Mouse (Mus musculus) heart, embryonic 10.5 days (tissue): ENCODE data around the gene Dscaml1. TPM values are rescaled to one million over a fixed set of nuclear protein-coding genes. Genes with fewer than 3 reads are reported as not detected.

Experiments used
- DNase-seq: peaks from one replicate; pipeline ENCODE4 v3.0.0-alpha.2; 2017; ENCODE audit warnings: low spot score
- H3K27ac ChIP-seq: fragments of 300-500 bp; sonication (generic); 2 replicates; pipeline ENCODE4 v1.5.1; 2016; ENCODE audit warnings: mild to moderate bottlenecking
- H3K27me3 ChIP-seq: fragments of 300-500 bp; sonication (generic); 2 replicates; pipeline ENCODE4 v1.6.1; 2016; ENCODE audit warnings: mild to moderate bottlenecking; ENCODE audit not compliant: poor library complexity, insufficient read depth, severe bottlenecking
- H3K36me3 ChIP-seq: fragments of 300-500 bp; sonication (generic); 2 replicates; pipeline ENCODE4 v1.6.1; 2016; ENCODE audit warnings: mild to moderate bottlenecking, moderate library complexity
- H3K4me1 ChIP-seq: fragments of 300-500 bp; sonication (generic); 2 replicates; pipeline ENCODE4 v1.6.1; 2016; ENCODE audit warnings: mild to moderate bottlenecking
- H3K4me3 ChIP-seq: fragments of 300-500 bp; sonication (generic); 2 replicates; pipeline ENCODE4 v1.5.1; 2016; ENCODE audit warnings: mild to moderate bottlenecking, moderate library complexity
- H3K9me3 ChIP-seq: fragments of 300-500 bp; sonication (generic); 2 replicates; pipeline ENCODE4 v1.6.1; 2016; ENCODE audit warnings: mild to moderate bottlenecking, moderate library complexity
- WGBS: fragments of 180-500 bp; shearing (Covaris S2); methylation state at CpG from one replicate; pipeline ENCODE4 v1.1.7; 2016; 5-methylcytosine and 5-hydroxymethylcytosine counted together
- polyA plus RNA-seq: library from polyadenylated mRNA; unstranded; fragments of >200 nt; fragmentation: Nextera tagmentation; extraction: Ambion mirVana; gene quantifications from 2 replicates; pipeline ENCODE4 v1.2.1, GENCODE M21; 2016

Gene Dscaml1
- polyA plus RNA-seq, 1 experiment from 2014 or later = 0.14 TPM

GRCm38 (mm10) chr9:45546024-45546638 is 119.7 kb downstream of the Dscaml1 start:
- no peaks in the 10 kb centered on the region for H3K9me3 ChIP-seq
- H3K4me1 ChIP-seq = peaks cover 6% of the 10 kb centered on the region
- H3K27ac ChIP-seq = no peak overlapping the region
- H3K36me3 ChIP-seq = no peaks in the 10 kb centered on the region
- WGBS = 52% methylated on average over 13 of the region's 13 CpGs
- H3K27me3 ChIP-seq = peaks cover 18% of the 10 kb centered on the region
- H3K4me3 ChIP-seq = no peak overlapping the region
- DNase-seq = no peak

DNA sequence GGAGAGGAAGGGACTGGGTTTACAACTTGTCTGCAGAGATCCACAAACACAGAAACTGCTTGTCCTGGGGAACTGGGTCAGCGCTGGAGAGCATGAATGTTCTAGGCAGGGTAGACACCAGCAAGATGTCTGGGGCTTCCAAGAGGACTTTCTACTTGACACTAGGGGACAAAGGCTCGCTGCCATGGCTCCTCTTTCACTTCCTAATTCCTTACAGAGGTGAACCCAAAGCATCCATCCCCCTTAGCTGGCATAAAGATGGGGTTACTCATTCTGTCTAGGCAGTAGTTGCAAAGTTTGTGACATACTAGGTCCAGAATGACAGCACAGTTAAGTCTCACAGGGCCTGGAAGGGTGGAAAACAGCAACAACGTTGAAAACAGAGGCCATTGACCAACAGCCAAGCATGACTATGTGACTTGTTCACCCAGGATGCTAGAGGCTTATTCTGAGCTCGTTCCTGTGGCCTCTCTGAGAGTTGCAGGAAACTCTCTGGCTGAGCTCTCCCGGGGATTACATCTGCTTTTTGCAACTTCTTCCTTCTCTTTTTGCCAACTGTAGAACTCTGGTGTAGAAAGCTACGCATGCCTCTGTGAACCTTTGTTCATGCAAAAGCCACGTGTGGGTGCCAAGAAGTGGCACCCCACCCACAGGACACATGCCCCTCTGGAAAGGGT is 120.6 kb downstream of the Dscaml1 start:
- peaks cover 18% of the 10 kb centered on the region for H3K27me3 ChIP-seq
- H3K36me3 ChIP-seq = no peaks in the 10 kb centered on the region
- no peaks in the 10 kb centered on the region for H3K9me3 ChIP-seq
- H3K4me1 ChIP-seq = peaks cover 6% of the 10 kb centered on the region
- 83% methylated on average over 7 of the region's 7 CpGs for WGBS
- no peak for DNase-seq
- H3K27ac ChIP-seq = no peak overlapping the region
- no peak overlapping the region for H3K4me3 ChIP-seq

DNA sequence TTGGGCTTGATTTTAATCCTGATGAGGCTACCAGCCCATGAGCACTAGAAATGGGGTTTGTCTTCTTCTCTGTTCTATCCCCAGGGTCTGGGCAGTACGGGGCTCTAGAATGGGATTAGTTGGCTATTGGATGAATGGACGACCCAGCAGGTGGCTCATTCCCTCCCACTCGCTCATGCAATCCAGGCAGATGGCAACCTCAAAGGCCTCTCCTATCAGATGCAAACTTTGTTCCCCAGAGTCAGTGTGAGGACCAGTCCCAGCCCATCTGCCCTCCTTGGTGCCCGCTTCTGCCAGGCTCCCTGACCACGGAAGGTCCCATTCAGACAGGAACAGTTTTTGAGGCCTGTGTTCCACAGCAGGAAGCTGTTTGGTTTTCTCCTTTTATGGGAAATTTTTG is 123.4 kb downstream of the Dscaml1 start:
- no peaks in the 10 kb centered on the region for H3K9me3 ChIP-seq
- no peak overlapping the region for H3K27ac ChIP-seq
- H3K27me3 ChIP-seq = peaks cover 18% of the 10 kb centered on the region
- no peaks in the 10 kb centered on the region for H3K36me3 ChIP-seq
- H3K4me1 ChIP-seq = peaks cover 8% of the 10 kb centered on the region
- no peak overlapping the region for H3K4me3 ChIP-seq
- whole genome bisulfite sequencing = 41% methylated on average over 5 of the region's 5 CpGs
- no peak for DNase-seq

DNA sequence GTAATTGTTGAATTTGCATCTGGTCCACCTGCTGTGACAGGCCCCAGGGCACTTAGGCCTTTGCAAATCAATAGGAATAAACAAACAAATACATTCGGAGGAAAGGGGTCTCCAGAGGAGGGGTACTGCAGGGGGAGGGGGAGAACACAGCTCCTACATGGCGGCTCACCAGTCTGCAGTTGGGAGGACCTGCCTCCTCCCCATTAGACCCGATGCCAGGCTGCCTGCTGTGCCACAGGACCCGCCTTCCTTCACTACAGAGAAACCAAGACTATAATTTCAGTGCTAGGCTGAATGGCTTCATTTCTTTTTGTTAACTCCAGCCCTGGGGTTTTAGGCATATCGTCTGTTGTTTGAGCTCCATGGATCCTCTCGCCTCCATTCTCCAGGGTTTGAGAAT is 123.8 kb downstream of the Dscaml1 start:
- Histone ChIP-seq H3K36me3 (no peaks in the 10 kb centered on the region), H3K27ac (no peak overlapping the region), H3K9me3 (no peaks in the 10 kb centered on the region), H3K27me3 (peaks cover 18% of the 10 kb centered on the region), H3K4me3 (no peak overlapping the region), H3K4me1 (peaks cover 12% of the 10 kb centered on the region)
- 48% methylated on average over 6 of the region's 6 CpGs for WGBS
- DNase-seq = no peak

- no peaks in the 10 kb centered on the region for H3K9me3 ChIP-seq
- no peak for DNase-seq
- H3K27ac ChIP-seq = no peak overlapping the region
- peaks cover 16% of the 10 kb centered on the region for H3K4me1 ChIP-seq
- H3K27me3 ChIP-seq = peaks cover 18% of the 10 kb centered on the region
- no peak overlapping the region for H3K4me3 ChIP-seq
- WGBS = 71% methylated on average over 4 of the region's 4 CpGs
- H3K36me3 ChIP-seq = no peaks in the 10 kb centered on the region
Measured at GRCm38 (mm10) chr9:45550662-45551061, 124.2 kb downstream of the Dscaml1 start.

- no peaks in the 10 kb centered on the region for H3K36me3 ChIP-seq
- H3K4me1 ChIP-seq = peaks cover 14% of the 10 kb centered on the region
- 0 out of 2 replicates have a peak overlapping the region, but pooled peaks have one; percentile 12 for H3K4me3 ChIP-seq
- 34% methylated on average over 17 of the region's 17 CpGs for WGBS
- 0 out of 2 replicates have a peak overlapping the region, but pooled peaks have one; percentile 36 for H3K27ac ChIP-seq
- no peaks in the 10 kb centered on the region for H3K9me3 ChIP-seq
- DNase-seq = no peak
- peaks cover 6% of the 10 kb centered on the region for H3K27me3 ChIP-seq
Measured at GRCm38 (mm10) chr9:45555036-45555826, 128.8 kb downstream of the Dscaml1 start.

GRCm38 (mm10) chr9:45556882-45557281 is 130.5 kb downstream of the Dscaml1 start:
- Histone ChIP-seq H3K9me3 (no peaks in the 10 kb centered on the region), H3K27me3 (no peaks in the 10 kb centered on the region), H3K4me1 (peaks cover 14% of the 10 kb centered on the region), H3K36me3 (no peaks in the 10 kb centered on the region), H3K27ac (no peak overlapping the region), H3K4me3 (no peak overlapping the region)
- DNase-seq = no peak
- 87% methylated on average over 3 of the region's 3 CpGs for WGBS

DNA sequence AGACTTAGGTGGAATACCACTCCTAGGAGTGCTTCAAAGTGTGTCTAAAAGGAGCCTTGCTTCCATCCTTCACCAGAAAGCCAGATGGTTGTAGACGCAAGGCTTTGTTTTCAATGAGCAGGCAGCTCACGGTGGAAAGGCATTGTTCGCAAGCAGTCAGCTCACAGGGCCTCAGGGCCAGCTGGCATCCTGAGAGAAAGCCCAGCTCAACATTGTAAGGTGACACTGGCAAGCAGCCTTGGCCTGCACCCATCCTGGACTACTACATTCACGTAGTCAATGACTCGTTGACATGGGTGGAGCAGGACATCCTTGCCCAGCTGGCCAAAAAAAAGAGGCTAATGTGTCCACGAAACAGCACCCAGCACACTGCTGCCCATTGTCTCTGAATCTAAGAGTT is 134.6 kb downstream of the Dscaml1 start:
- 80% methylated on average over 6 of the region's 6 CpGs for WGBS
- no peak for DNase-seq

DNA sequence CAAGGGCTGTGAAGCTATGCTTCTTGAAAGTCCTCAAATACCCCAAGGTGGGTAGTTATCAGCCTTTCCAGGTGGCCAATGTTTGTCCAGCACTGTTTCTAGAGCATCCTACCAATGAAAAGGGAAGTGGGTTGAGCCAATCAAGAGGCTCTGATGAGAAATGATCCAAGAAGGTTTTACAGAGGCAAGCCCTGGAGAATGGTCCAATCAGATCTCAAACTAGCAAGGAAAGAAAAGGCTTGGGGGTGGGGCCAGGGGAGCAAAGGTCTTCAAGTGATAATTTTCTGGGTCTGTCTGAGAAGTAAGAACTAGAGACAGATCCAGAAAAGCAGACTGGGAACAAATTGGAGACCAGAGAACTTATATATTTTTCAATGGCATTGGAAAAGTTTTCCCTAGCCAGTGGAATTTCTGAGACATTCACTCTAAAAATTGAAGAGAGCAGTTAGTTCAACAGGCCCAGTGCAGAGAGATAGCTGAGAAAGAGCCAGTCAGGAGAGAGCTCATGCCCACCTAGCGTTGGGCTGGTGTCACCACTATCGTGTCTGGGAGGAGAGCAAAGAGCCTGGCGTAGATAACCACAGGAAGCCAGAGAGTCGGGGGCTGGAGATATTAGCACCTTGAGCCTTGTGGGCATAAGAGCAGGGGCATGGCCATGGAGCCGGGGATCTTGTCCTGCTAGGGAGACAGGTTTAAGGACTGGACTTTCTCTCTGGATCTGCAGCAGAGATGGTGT is 140.6 kb downstream of the Dscaml1 start:
- H3K9me3 ChIP-seq = no peaks in the 10 kb centered on the region
- DNase-seq = no peak
- peaks cover 9% of the 10 kb centered on the region; the same call in 1 of the 2 replicates for H3K27me3 ChIP-seq
- no peaks in the 10 kb centered on the region for H3K36me3 ChIP-seq
- WGBS = 56% methylated on average over 5 of the region's 5 CpGs
- H3K4me3 ChIP-seq = no peak overlapping the region
- no peak overlapping the region for H3K27ac ChIP-seq
- no peaks in the 10 kb centered on the region for H3K4me1 ChIP-seq

More for the DNA sequence above, 134.6 kb downstream of the Dscaml1 start:
- Histone ChIP-seq H3K27me3 (no peaks in the 10 kb centered on the region), H3K36me3 (no peaks in the 10 kb centered on the region), H3K4me1 (peaks cover under 1% of the 10 kb centered on the region; the same call in 1 of the 2 replicates), H3K9me3 (no peaks in the 10 kb centered on the region), H3K4me3 (no peak overlapping the region), H3K27ac (no peak overlapping the region)

DNA sequence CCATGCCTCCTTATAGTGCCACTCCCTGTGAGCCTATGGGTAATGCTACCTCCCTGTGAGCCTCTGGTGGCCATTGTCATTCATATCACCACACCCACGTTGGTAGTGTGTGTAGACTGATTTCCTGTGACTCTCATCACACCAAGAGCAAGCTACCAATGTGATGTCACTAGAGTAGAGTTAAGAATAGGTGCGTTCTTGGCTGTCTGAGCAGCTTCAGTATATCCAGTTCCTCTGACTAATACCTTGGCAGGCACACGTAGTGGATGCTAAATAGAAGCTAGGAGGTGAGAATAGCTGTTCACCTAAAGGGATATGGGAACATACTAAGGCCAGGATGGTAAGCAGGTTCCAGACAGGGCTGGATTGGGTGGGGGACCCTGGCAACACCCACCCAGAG is 143.3 kb downstream of the Dscaml1 start:
- H3K9me3 ChIP-seq = no peaks in the 10 kb centered on the region
- WGBS = 69% methylated on average over 3 of the region's 3 CpGs
- peaks cover 10% of the 10 kb centered on the region; the same call in 1 of the 2 replicates for H3K27me3 ChIP-seq
- H3K4me1 ChIP-seq = peaks cover 19% of the 10 kb centered on the region
- no peak overlapping the region for H3K4me3 ChIP-seq
- no peaks in the 10 kb centered on the region for H3K36me3 ChIP-seq
- DNase-seq = no peak
- H3K27ac ChIP-seq = no peak overlapping the region

DNA sequence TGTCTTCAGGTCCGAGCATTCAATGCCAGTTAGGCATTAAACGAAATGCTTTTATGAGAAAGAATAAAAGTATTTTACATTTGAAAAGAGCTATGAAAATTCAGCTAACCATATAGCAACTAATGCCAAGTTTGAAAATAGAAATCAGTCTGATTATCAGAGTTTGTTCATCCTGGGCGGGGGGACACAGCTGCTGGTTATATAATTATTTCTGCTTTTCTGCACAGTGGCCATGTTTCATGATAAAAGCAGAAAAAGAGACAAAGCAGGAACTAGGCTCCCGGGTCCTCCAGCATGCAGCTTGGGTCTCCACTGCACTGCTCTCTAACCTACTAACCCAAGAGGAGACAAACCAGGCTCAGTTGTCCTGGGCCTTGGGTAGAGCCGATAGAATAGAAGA is 143.9 kb downstream of the Dscaml1 start:
- H3K27me3 ChIP-seq = peaks cover 10% of the 10 kb centered on the region; the same call in 1 of the 2 replicates
- H3K9me3 ChIP-seq = no peaks in the 10 kb centered on the region
- H3K27ac ChIP-seq = no peak overlapping the region
- whole genome bisulfite sequencing = 83% methylated on average over 5 of the region's 5 CpGs
- no peak for DNase-seq
- peaks cover 20% of the 10 kb centered on the region for H3K4me1 ChIP-seq
- no peaks in the 10 kb centered on the region for H3K36me3 ChIP-seq
- no peak overlapping the region for H3K4me3 ChIP-seq

- peaks cover 20% of the 10 kb centered on the region for H3K4me1 ChIP-seq
- H3K4me3 ChIP-seq = no peak overlapping the region
- H3K27me3 ChIP-seq = peaks cover 10% of the 10 kb centered on the region; the same call in 1 of the 2 replicates
- no peak overlapping the region for H3K27ac ChIP-seq
- DNase-seq = no peak
- no peaks in the 10 kb centered on the region for H3K36me3 ChIP-seq
- H3K9me3 ChIP-seq = no peaks in the 10 kb centered on the region
- 29% methylated on average over 9 of the region's 9 CpGs for WGBS
Measured at GRCm38 (mm10) chr9:45572787-45573492, 146.5 kb downstream of the Dscaml1 start.
